Mouse (Mus musculus): ENCODE results near the gene Fndc1. TPM values are rescaled to one million over a fixed set of nuclear protein-coding genes. Genes with fewer than 3 reads are reported as not detected.

Fndc1 gene
- polyA plus RNA-seq, 1 experiment from 2014 or later, result 22.4 TPM

DNA sequence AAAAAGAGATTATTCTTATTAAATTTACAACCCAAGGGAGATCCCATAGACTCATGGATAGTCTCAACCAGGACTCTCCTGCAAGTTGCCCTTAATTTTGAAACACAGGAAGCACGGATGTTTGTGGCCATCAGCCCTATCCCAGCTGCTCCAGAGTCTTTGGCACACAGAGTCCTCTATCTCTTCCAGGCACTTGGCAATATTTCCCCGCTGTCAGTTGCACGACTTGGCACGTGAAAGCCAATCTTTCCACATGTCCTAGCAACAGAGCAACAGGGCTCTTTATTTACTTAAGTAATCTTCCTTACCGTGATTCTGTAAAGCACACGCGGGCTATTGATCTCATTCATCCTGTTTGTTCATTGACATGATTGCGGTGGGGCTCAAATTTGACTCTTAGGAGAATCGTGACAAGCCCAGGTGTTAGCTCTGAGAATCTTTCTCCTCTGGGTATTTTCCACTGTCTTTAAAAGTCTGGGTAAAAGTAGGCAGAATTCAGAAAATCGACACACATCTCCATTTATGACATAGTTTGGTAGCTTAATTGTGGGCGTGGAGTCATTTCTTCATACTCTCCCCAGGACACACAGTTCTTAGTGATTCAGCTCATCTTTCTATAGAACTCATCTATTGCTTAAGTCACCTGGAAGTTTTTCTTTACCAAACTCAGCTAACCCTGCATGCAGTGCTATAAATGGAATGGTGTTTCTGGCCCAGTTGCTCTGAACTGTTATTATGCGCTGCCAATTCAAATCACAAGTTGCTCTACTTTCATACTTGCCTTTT, 13.6 kb upstream of the Fndc1 start:
- H3K4me3 ChIP-seq (ENCODE audit: low read depth, low read length), result no peak overlapping the region
- H3K9ac ChIP-seq (replicated peaks; ENCODE audit: low read depth, low read length), result no peak overlapping the region
- no peaks in the 10 kb centered on the region for H3K36me3 ChIP-seq (ENCODE audit: control insufficient read depth, insufficient read depth, low read length)
- no peak overlapping the region for H3K27ac ChIP-seq (ENCODE audit: low read length)
- no peaks in the 10 kb centered on the region for H3K9me3 ChIP-seq (ENCODE audit: control insufficient read depth, low read depth, low read length)
- 70% methylated on average over 12 of the region's 12 CpGs for WGBS
- ATAC-seq (ENCODE audit: insufficient number of reproducible peaks, insufficient read depth, low FRiP score, low read depth), result no peak
- no peak overlapping the region for H3K4me2 ChIP-seq (replicated peaks; ENCODE audit: low read depth, low read length)
- no peaks in the 10 kb centered on the region for H3K27me3 ChIP-seq (ENCODE audit: control insufficient read depth, insufficient read depth, low read length)
- no peaks in the 10 kb centered on the region for H3K4me1 ChIP-seq (ENCODE audit: control insufficient read depth, insufficient read depth, low read length)

DNA sequence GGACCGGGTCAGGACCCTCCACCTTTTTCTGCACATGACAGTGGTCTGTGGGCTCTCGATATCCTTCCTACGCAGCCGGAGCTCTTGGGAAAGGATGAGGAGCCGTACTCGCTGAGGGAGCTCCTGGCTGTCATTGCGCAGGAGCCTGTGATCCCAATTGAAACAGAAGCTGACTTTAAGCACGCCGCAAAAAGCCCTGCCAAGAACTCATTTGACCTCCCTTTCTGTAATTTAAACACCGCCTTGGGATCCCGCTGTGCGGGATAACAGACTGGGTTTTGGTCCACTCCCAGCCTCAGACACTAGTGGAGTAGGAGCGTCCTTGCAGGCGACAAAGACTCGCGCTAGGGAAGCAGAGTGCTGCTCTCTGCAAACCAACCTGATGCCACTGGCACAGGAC, 484 bp upstream of the Fndc1 start:
- Histone ChIP-seq H3K4me1 (ENCODE audit: control insufficient read depth, insufficient read depth, low read length) (peaks cover 3% of the 10 kb centered on the region; the same call in 1 of the 2 replicates), H3K27ac (ENCODE audit: low read length) (no peak overlapping the region), H3K9ac (replicated peaks; ENCODE audit: low read depth, low read length) (0 out of 2 replicates have a peak overlapping the region, but pooled peaks have one; percentile 15), H3K36me3 (ENCODE audit: control insufficient read depth, insufficient read depth, low read length) (no peaks in the 10 kb centered on the region), H3K4me3 (ENCODE audit: low read depth, low read length) (peak overlapping the region; percentile 44), H3K9me3 (ENCODE audit: control insufficient read depth, low read depth, low read length) (no peaks in the 10 kb centered on the region), H3K27me3 (ENCODE audit: control insufficient read depth, insufficient read depth, low read length) (peaks cover 5% of the 10 kb centered on the region; the same call in 1 of the 2 replicates), H3K4me2 (replicated peaks; ENCODE audit: low read depth, low read length) (peak overlapping the region; percentile 88)
- 12% methylated on average over 16 of the region's 16 CpGs for WGBS
- ATAC-seq (ENCODE audit: insufficient number of reproducible peaks, insufficient read depth, low FRiP score, low read depth), result no peak

DNA sequence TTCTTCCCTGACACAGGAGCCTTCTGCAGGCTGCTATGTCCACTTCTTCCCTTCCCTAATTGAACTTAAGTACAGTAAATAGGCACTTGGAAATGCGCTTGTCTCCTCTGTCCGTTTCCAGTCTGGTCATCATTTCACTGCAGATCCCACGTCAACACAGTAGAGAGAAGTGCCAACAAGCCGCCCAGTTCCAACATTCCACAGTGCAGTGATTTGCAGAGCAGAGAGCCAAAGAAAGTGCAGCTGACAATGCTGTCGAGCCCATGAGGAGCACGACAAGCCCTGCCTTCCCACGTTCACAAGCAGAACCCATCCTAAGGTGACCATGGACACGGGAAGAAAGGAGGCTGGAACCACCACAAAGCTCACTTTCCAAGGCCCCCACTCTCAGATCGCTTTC, 1.7 kb downstream of the Fndc1 start:
- Histone ChIP-seq H3K27me3 (ENCODE audit: control insufficient read depth, insufficient read depth, low read length) (peaks cover 5% of the 10 kb centered on the region; the same call in 1 of the 2 replicates), H3K36me3 (ENCODE audit: control insufficient read depth, insufficient read depth, low read length) (no peaks in the 10 kb centered on the region), H3K4me2 (replicated peaks; ENCODE audit: low read depth, low read length) (peak overlapping the region; percentile 88; the same call in 1 of the 2 replicates), H3K4me3 (ENCODE audit: low read depth, low read length) (no peak overlapping the region), H3K9me3 (ENCODE audit: control insufficient read depth, low read depth, low read length) (no peaks in the 10 kb centered on the region), H3K27ac (ENCODE audit: low read length) (no peak overlapping the region), H3K9ac (replicated peaks; ENCODE audit: low read depth, low read length) (no peak overlapping the region), H3K4me1 (ENCODE audit: control insufficient read depth, insufficient read depth, low read length) (peaks cover 3% of the 10 kb centered on the region; the same call in 1 of the 2 replicates)
- no peak for ATAC-seq (ENCODE audit: insufficient number of reproducible peaks, insufficient read depth, low FRiP score, low read depth)
- 55% methylated on average over 9 of the region's 9 CpGs for WGBS

DNA sequence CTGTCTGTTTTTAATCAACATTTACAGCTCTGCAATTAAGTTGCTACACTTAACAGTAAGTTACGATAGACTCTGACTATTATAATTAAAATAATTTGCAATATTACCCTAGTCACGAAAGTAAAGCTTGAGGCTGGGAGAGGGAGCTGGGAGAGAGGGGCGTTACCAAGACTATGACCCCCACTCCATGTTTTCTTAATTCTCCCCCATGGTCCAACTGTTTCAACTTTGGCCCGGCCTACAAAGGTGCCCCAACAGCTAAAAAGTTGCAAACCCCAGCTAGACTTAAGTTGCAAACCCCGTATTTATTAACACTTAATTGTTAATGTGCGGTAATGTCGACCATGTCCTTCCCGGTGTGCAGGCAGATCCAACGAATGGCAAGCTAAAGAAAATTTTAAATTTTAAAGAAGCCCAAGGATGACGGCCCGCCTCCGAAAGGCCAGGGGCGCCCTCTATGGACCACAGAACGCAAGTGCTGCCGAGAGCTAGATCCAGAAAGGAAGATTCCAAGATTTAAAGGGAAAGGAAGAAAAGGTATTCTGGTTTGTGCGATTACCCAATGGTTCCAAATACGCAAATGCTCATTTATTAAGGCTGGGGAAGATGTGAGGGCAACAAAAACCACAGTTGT, 5.4 kb downstream of the Fndc1 start:
- WGBS, result 29% methylated on average over 17 of the region's 17 CpGs
- Histone ChIP-seq H3K27me3 (ENCODE audit: control insufficient read depth, insufficient read depth, low read length) (peaks cover 5% of the 10 kb centered on the region; the same call in 1 of the 2 replicates), H3K9me3 (ENCODE audit: control insufficient read depth, low read depth, low read length) (no peaks in the 10 kb centered on the region), H3K4me2 (replicated peaks; ENCODE audit: low read depth, low read length) (no peak overlapping the region), H3K9ac (replicated peaks; ENCODE audit: low read depth, low read length) (no peak overlapping the region), H3K4me1 (ENCODE audit: control insufficient read depth, insufficient read depth, low read length) (peaks cover 3% of the 10 kb centered on the region; the same call in 1 of the 2 replicates), H3K4me3 (ENCODE audit: low read depth, low read length) (no peak overlapping the region), H3K36me3 (ENCODE audit: control insufficient read depth, insufficient read depth, low read length) (no peaks in the 10 kb centered on the region), H3K27ac (ENCODE audit: low read length) (no peak overlapping the region)
- no peak for ATAC-seq (ENCODE audit: insufficient number of reproducible peaks, insufficient read depth, low FRiP score, low read depth)

DNA sequence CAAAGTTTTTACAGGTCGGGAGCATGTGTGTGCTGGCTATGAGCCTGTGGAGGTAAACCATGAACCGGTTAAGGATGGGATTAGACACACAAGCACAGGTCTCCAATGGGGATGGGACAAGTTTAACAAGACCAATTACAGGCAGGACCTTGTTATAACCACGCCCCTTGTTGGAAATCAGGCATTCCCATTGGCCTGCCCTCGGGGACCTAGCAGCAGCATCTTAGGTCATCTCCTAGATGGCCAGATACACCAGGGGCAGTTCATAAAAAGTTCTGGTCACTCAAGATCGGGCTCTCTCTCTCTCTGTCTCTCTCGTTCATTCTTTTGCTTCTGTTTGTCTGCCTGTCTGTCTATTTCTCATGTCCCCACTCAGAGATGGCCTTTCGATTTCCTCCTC, 6.9 kb downstream of the Fndc1 start:
- Histone ChIP-seq H3K9ac (replicated peaks; ENCODE audit: low read depth, low read length) (no peak overlapping the region), H3K36me3 (ENCODE audit: control insufficient read depth, insufficient read depth, low read length) (no peaks in the 10 kb centered on the region), H3K4me3 (ENCODE audit: low read depth, low read length) (no peak overlapping the region), H3K4me2 (replicated peaks; ENCODE audit: low read depth, low read length) (no peak overlapping the region), H3K27me3 (ENCODE audit: control insufficient read depth, insufficient read depth, low read length) (no peaks in the 10 kb centered on the region), H3K27ac (ENCODE audit: low read length) (no peak overlapping the region), H3K9me3 (ENCODE audit: control insufficient read depth, low read depth, low read length) (no peaks in the 10 kb centered on the region), H3K4me1 (ENCODE audit: control insufficient read depth, insufficient read depth, low read length) (0 out of 2 replicates have a peak, but pooled peaks cover 3% of the 10 kb centered on the region)
- WGBS, result 87% methylated on average over 7 of the region's 7 CpGs
- no peak for ATAC-seq (ENCODE audit: insufficient number of reproducible peaks, insufficient read depth, low FRiP score, low read depth)

DNA sequence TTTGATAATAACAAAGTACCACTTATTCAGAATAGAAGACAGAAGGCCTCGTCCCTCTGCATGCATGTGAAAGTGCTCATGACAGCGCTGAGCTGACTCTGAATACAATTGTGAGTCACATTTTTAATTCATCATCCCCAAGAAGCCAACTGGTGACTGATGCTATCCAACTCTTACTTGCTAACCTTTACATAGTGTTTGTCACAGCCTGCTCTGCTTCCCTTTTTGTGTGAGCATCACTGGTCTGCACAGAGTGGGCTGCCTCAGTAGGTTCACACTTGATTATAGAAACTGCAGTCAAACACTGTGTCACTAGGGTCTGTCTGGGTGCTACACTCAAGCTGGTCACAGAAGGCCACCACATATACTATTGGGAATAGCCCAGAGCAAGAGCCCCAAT, 10.5 kb downstream of the Fndc1 start:
- Histone ChIP-seq H3K27ac (ENCODE audit: low read length) (no peak overlapping the region), H3K4me3 (ENCODE audit: low read depth, low read length) (no peak overlapping the region), H3K9me3 (ENCODE audit: control insufficient read depth, low read depth, low read length) (no peaks in the 10 kb centered on the region), H3K4me2 (replicated peaks; ENCODE audit: low read depth, low read length) (no peak overlapping the region), H3K36me3 (ENCODE audit: control insufficient read depth, insufficient read depth, low read length) (no peaks in the 10 kb centered on the region), H3K9ac (replicated peaks; ENCODE audit: low read depth, low read length) (no peak overlapping the region), H3K27me3 (ENCODE audit: control insufficient read depth, insufficient read depth, low read length) (no peaks in the 10 kb centered on the region), H3K4me1 (ENCODE audit: control insufficient read depth, insufficient read depth, low read length) (0 out of 2 replicates have a peak, but pooled peaks cover 6% of the 10 kb centered on the region)
- ATAC-seq (ENCODE audit: insufficient number of reproducible peaks, insufficient read depth, low FRiP score, low read depth), result no peak
- WGBS, result 82% methylated on average over 2 of the region's 2 CpGs

DNA sequence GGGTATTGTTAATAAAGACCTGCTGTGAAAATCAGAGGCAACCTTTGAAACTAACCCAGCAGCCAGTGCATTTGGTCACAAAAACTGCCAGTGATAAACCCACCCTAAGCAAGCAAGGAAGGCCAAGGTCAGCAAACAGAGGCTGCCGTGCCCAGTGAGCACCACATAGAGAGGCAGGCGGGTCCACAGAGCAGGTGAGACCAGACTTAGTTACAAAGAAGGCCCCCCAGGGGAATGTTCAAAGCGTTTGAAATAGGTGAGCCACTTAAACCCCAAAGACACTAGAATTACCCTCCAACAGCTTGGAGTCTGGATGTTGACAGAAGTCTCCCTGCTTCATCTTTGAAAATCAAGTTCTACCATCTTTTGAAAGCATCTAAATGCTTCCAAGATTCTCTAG, 12.7 kb downstream of the Fndc1 start:
- ATAC-seq (ENCODE audit: insufficient number of reproducible peaks, insufficient read depth, low FRiP score, low read depth), result 0 out of 2 replicates have a peak, but pooled peaks have one; percentile 53
- 42% methylated on average over 3 of the region's 3 CpGs for WGBS
- 0 out of 2 replicates have a peak overlapping the region, but pooled peaks have one; percentile 16 for H3K27ac ChIP-seq (ENCODE audit: low read length)

DNA sequence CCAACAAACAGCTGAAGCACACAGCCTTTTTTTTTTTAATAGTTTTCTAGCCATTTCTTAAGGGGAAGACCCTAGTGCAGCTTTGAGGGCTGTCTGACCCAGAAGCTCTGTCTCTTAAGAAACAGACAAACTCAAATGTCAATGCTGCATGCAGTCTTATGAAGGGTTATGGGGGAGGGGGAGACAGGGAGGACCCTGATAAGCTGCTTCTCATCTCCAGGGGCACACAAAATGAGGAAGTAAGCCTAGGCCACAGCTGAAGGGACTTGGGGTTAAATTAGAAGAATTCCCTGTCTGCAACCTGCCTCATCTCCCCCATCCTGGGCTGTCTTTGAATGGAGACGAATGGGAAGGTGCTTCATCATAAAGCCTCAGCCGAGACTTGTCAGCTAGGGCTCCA, 19.1 kb downstream of the Fndc1 start:
- no peak overlapping the region for H3K4me3 ChIP-seq (ENCODE audit: low read depth, low read length)
- no peaks in the 10 kb centered on the region for H3K36me3 ChIP-seq (ENCODE audit: control insufficient read depth, insufficient read depth, low read length)
- no peak overlapping the region for H3K27ac ChIP-seq (ENCODE audit: low read length)
- no peak overlapping the region for H3K4me2 ChIP-seq (replicated peaks; ENCODE audit: low read depth, low read length)
- 83% methylated on average over 2 of the region's 2 CpGs for WGBS
- H3K4me1 ChIP-seq (ENCODE audit: control insufficient read depth, insufficient read depth, low read length), result no peaks in the 10 kb centered on the region
- H3K27me3 ChIP-seq (ENCODE audit: control insufficient read depth, insufficient read depth, low read length), result no peaks in the 10 kb centered on the region
- no peak overlapping the region for H3K9ac ChIP-seq (replicated peaks; ENCODE audit: low read depth, low read length)
- H3K9me3 ChIP-seq (ENCODE audit: control insufficient read depth, low read depth, low read length), result no peaks in the 10 kb centered on the region
- no peak for ATAC-seq (ENCODE audit: insufficient number of reproducible peaks, insufficient read depth, low FRiP score, low read depth)

More for the DNA sequence above, 12.7 kb downstream of the Fndc1 start:
- Histone ChIP-seq H3K4me3 (ENCODE audit: low read depth, low read length) (no peak overlapping the region), H3K4me2 (replicated peaks; ENCODE audit: low read depth, low read length) (no peak overlapping the region), H3K27me3 (ENCODE audit: control insufficient read depth, insufficient read depth, low read length) (no peaks in the 10 kb centered on the region), H3K9ac (replicated peaks; ENCODE audit: low read depth, low read length) (no peak overlapping the region), H3K36me3 (ENCODE audit: control insufficient read depth, insufficient read depth, low read length) (no peaks in the 10 kb centered on the region), H3K4me1 (ENCODE audit: control insufficient read depth, insufficient read depth, low read length) (0 out of 2 replicates have a peak, but pooled peaks cover 6% of the 10 kb centered on the region), H3K9me3 (ENCODE audit: control insufficient read depth, low read depth, low read length) (no peaks in the 10 kb centered on the region)

Data from stomach, embryonic 14.5 days (tissue).